Mouse (Mus musculus) midbrain, postnatal 0 days (tissue): Measurements from ENCODE around the gene Nt5c1a. TPM values are rescaled to one million over a fixed set of nuclear protein-coding genes. Genes with fewer than 3 reads are reported as not detected.

Experiments
- ATAC-seq: fragments of 200-750 bp; cut with Nextera tagmentation; 2 replicates; pipeline ENCODE4 v1.8.0; 2017; ENCODE audit warnings: moderate number of reproducible peaks, mild to moderate bottlenecking, moderate TSS enrichment, moderate library complexity; ENCODE audit not compliant: low FRiP score
- DNase-seq: peaks from one replicate; pipeline ENCODE4 v3.0.0-alpha.2; 2015; ENCODE audit warnings: low spot score
- H3K27ac ChIP-seq: fragments of 300-500 bp; sonication (generic); 2 replicates; pipeline ENCODE4 v1.5.1; 2014; ENCODE audit warnings: low read depth, mild to moderate bottlenecking, low read length, mixed read lengths
- H3K27me3 ChIP-seq: fragments of 300-500 bp; sonication (generic); 2 replicates; pipeline ENCODE4 v1.6.1; 2014; ENCODE audit warnings: low read length, control low read depth, mixed read lengths; ENCODE audit not compliant: insufficient read depth
- H3K36me3 ChIP-seq: fragments of 300-500 bp; sonication (generic); 2 replicates; pipeline ENCODE4 v1.6.1; 2014; ENCODE audit warnings: low read length, control low read depth, mixed read lengths; ENCODE audit not compliant: insufficient read depth
- H3K4me1 ChIP-seq: fragments of 300-500 bp; sonication (generic); 2 replicates; pipeline ENCODE4 v1.6.1; 2014; ENCODE audit warnings: mild to moderate bottlenecking, control low read depth, antibody characterized with exemption, low read length, mixed read lengths; ENCODE audit not compliant: insufficient read depth
- H3K4me2 ChIP-seq: fragments of 300-500 bp; sonication (generic); 2 replicates; pipeline ENCODE4 v1.6.1; 2014; ENCODE audit warnings: low read depth, mild to moderate bottlenecking, low read length, mixed read lengths; ENCODE audit not compliant: poor library complexity, severe bottlenecking
- H3K4me3 ChIP-seq: fragments of 300-500 bp; sonication (generic); 2 replicates; pipeline ENCODE4 v1.5.1; 2014; ENCODE audit warnings: low read depth, mild to moderate bottlenecking, low read length, moderate library complexity
- H3K9ac ChIP-seq: fragments of 300-500 bp; sonication (generic); replicated peaks from 2 replicates; pipeline ENCODE4 v1.6.1; 2014; ENCODE audit warnings: mild to moderate bottlenecking, low read length, moderate library complexity, mixed read lengths; ENCODE audit not compliant: poor library complexity, severe bottlenecking
- H3K9me3 ChIP-seq: fragments of 300-500 bp; sonication (generic); 2 replicates; pipeline ENCODE4 v1.6.1; 2016; ENCODE audit warnings: low read length, control low read depth
- CTCF ChIP-seq: IDR thresholded peaks from 2 replicates; pipeline ENCODE4 v1.5.1; 2016; ENCODE audit warnings: antibody characterized with exemption, mild to moderate bottlenecking
- WGBS: fragments of 180-500 bp; shearing (Covaris S2); extraction: QIAGEN DNeasy Blood & Tissue Kit; methylation state at CpG from one replicate; pipeline ENCODE4 v1.1.7; 2014; 5-methylcytosine and 5-hydroxymethylcytosine counted together
- polyA plus RNA-seq: library from polyadenylated mRNA; unstranded; fragments of >200 nt; fragmentation: Nextera tagmentation; extraction: Ambion mirVana; gene quantifications from 2 replicates; pipeline ENCODE4 v1.2.1, GENCODE M21; 2015
- total RNA-seq: library from RNA; depleted of rRNA; stranded (reverse); fragments of >200 nt; gene quantifications from 2 replicates; pipeline ENCODE4 v1.2.3, GENCODE M21; 2014

Gene Nt5c1a
- total and polyA plus RNA-seq, 2 experiments from 2014 or later = 0.33 to 1.9 TPM

- DNase-seq = no peak
- no peaks in the 10 kb centered on the region for H3K4me1 ChIP-seq
- no peak overlapping the region for H3K9ac ChIP-seq
- H3K27ac ChIP-seq = no peak overlapping the region
- no peak overlapping the region for H3K4me3 ChIP-seq
- TF ChIP-seq CTCF = no peak
- WGBS = 65% methylated on average over 7 of the region's 7 CpGs
- no peaks in the 10 kb centered on the region for H3K36me3 ChIP-seq
- ATAC-seq = no peak
- H3K27me3 ChIP-seq = no peaks in the 10 kb centered on the region
- no peak overlapping the region for H3K4me2 ChIP-seq
- H3K9me3 ChIP-seq = no peaks in the 10 kb centered on the region
Observed at GRCm38 (mm10) chr4:123247147-123247880, 46.0 kb downstream of the Nt5c1a start.

- H3K4me2 ChIP-seq = no peak overlapping the region
- no peak overlapping the region for H3K27ac ChIP-seq
- peak; percentile 25 for TF ChIP-seq CTCF
- H3K27me3 ChIP-seq = no peaks in the 10 kb centered on the region
- H3K9ac ChIP-seq = no peak overlapping the region
- WGBS = 78% methylated on average over 7 of the region's 7 CpGs
- H3K4me3 ChIP-seq = no peak overlapping the region
- H3K9me3 ChIP-seq = no peaks in the 10 kb centered on the region
- no peaks in the 10 kb centered on the region for H3K4me1 ChIP-seq
- DNase-seq (peak; percentile 84), ATAC-seq (peak; percentile 55)
- H3K36me3 ChIP-seq = no peaks in the 10 kb centered on the region
Observed at GRCm38 (mm10) chr4:123248971-123249567, 47.8 kb downstream of the Nt5c1a start.

- H3K4me3 ChIP-seq = no peak overlapping the region
- no peak for TF ChIP-seq CTCF
- no peak overlapping the region for H3K9ac ChIP-seq
- DNase-seq (peak; percentile 58), ATAC-seq (no peak)
- H3K9me3 ChIP-seq = no peaks in the 10 kb centered on the region
- H3K4me1 ChIP-seq = no peaks in the 10 kb centered on the region
- no peak overlapping the region for H3K4me2 ChIP-seq
- H3K27me3 ChIP-seq = no peaks in the 10 kb centered on the region
- H3K36me3 ChIP-seq = no peaks in the 10 kb centered on the region
- WGBS = 69% methylated on average over 5 of the region's 5 CpGs
- no peak overlapping the region for H3K27ac ChIP-seq
Observed at GRCm38 (mm10) chr4:123252214-123252613, 50.9 kb downstream of the Nt5c1a start.

- WGBS = 17% methylated on average over 5 of the region's 5 CpGs
- Histone ChIP-seq H3K9ac (no peak overlapping the region), H3K27ac (no peak overlapping the region), H3K36me3 (no peaks in the 10 kb centered on the region), H3K27me3 (no peaks in the 10 kb centered on the region), H3K4me1 (no peaks in the 10 kb centered on the region), H3K4me3 (no peak overlapping the region), H3K4me2 (no peak overlapping the region), H3K9me3 (no peaks in the 10 kb centered on the region)
- ATAC-seq (peak; percentile 20; the same call in 1 of the 2 replicates), DNase-seq (peak; percentile 84)
- TF ChIP-seq CTCF = peak; percentile 90
Observed at GRCm38 (mm10) chr4:123254617-123255016, 53.3 kb downstream of the Nt5c1a start.

GRCm38 (mm10) chr4:123260071-123260746 lies 58.9 kb downstream of the Nt5c1a start:
- Histone ChIP-seq H3K9ac (no peak overlapping the region), H3K27me3 (no peaks in the 10 kb centered on the region), H3K27ac (no peak overlapping the region), H3K36me3 (no peaks in the 10 kb centered on the region), H3K4me2 (no peak overlapping the region), H3K9me3 (no peaks in the 10 kb centered on the region), H3K4me1 (no peaks in the 10 kb centered on the region), H3K4me3 (no peak overlapping the region)
- no peak for TF ChIP-seq CTCF
- no peak for DNase-seq
- WGBS = 57% methylated on average over 8 of the region's 8 CpGs
- no peak for ATAC-seq
